Mouse (Mus musculus) heart, adult 2 months (tissue): Measurements from ENCODE around the gene Galnt11. TPM values are rescaled to one million over a fixed set of nuclear protein-coding genes. Genes with fewer than 3 reads are reported as not detected.
"Not testable (repeated sequence)": the region's sequence is repeated elsewhere in the genome, so short reads cannot be mapped to it uniquely, and the experiment has no call there.

Experiments
- DNase-seq, 2 experiments: peaks; one replicate each; pipeline ENCODE4 v3.0.0; 2021
- H3K27ac ChIP-seq: fragments of 200-600 bp; 2 replicates; pipeline ENCODE4 v1.8.1; 2022
- H3K27me3 ChIP-seq: fragments of 200-500 bp; 2 replicates; pipeline ENCODE4 v1.6.1; 2012; ENCODE audit warnings: mild to moderate bottlenecking, low read length, inconsistent platforms, mixed read lengths; ENCODE audit not compliant: control insufficient read depth, insufficient read depth
- H3K36me3 ChIP-seq: fragments of 200-500 bp; 2 replicates; pipeline ENCODE4 v1.6.1; 2012; ENCODE audit warnings: low read length, inconsistent platforms; ENCODE audit not compliant: control insufficient read depth, insufficient read depth
- H3K4me1 ChIP-seq: fragments of 200-500 bp; 2 replicates; pipeline ENCODE4 v1.6.1; 2011; ENCODE audit warnings: low read length; ENCODE audit not compliant: control insufficient read depth, insufficient read depth
- H3K4me3 ChIP-seq: fragments of 200-600 bp; 2 replicates; pipeline ENCODE4 v1.8.1; 2022
- H3K79me2 ChIP-seq: fragments of 200-500 bp; replicated peaks from 2 replicates; pipeline ENCODE4 v1.6.1; 2012; ENCODE audit warnings: mild to moderate bottlenecking, inconsistent platforms, low read length, moderate library complexity, mixed read lengths; ENCODE audit not compliant: control insufficient read depth, insufficient read depth
- H3K9ac ChIP-seq: fragments of 200-500 bp; 2 replicates; pipeline ENCODE4 v1.6.1; 2012; ENCODE audit warnings: low read depth, mild to moderate bottlenecking, control low read depth, inconsistent platforms, low read length, mixed read lengths
- CTCF ChIP-seq: fragments of 200-600 bp; IDR thresholded peaks from 2 replicates; pipeline ENCODE4 v1.8.1; 2022; ENCODE audit warnings: antibody characterized with exemption, mild to moderate bottlenecking, moderate library complexity
- EP300 ChIP-seq: fragments of 200-500 bp; IDR thresholded peaks from 2 replicates; pipeline ENCODE4 v1.6.1; 2011; ENCODE audit warnings: low read depth, low read length, control low read depth; ENCODE audit not compliant: insufficient read depth
- POLR2A ChIP-seq: fragments of 200-500 bp; IDR thresholded peaks from 2 replicates; pipeline ENCODE4 v1.6.1; 2011; ENCODE audit warnings: mild to moderate bottlenecking, low read depth, low read length, control low read depth; ENCODE audit not compliant: insufficient read depth
- WGBS: fragments of 180-500 bp; shearing (Covaris S2); methylation state at CpG from one replicate; pipeline ENCODE4 v1.1.7; 2018; 5-methylcytosine and 5-hydroxymethylcytosine counted together
- intact Hi-C: fragments of 180-260 bp; cut with DNase I; formaldehyde crosslinking; loops from one replicate; pipeline ENCODE4 v1.15.1; 2025
- polyA plus RNA-seq: library from polyadenylated mRNA; depleted of rRNA; stranded (reverse); fragments of >200 nt; gene quantifications from 2 replicates; pipeline ENCODE4 v1.2.3, GENCODE M21; 2012
- total RNA-seq, 2 experiments: library from RNA; stranded (reverse); gene quantifications; 2 replicates each; pipeline ENCODE4 v1.2.3; 2021

Gene Galnt11
- total and polyA plus RNA-seq, 3 experiments: 14.2 to 21.1 (median 19.9) TPM

GRCm38 (mm10) chr5:25215006-25215405 lies 6.7 kb upstream of the Galnt11 start:
- H3K27ac ChIP-seq: no peak overlapping the region
- TF ChIP-seq CTCF (no peak), POLR2A (no peak), EP300 (no peak)
- H3K36me3 ChIP-seq: no peaks in the 10 kb centered on the region
- H3K4me3 ChIP-seq: no peak overlapping the region
- intact Hi-C loops: no loop called here
- WGBS: 50% methylated on average over 6 of the region's 6 CpGs
- no peaks in the 10 kb centered on the region for H3K27me3 ChIP-seq
- no peaks in the 10 kb centered on the region for H3K79me2 ChIP-seq
- DNase-seq: no peak
- H3K9ac ChIP-seq: no peak overlapping the region
- no peaks in the 10 kb centered on the region for H3K4me1 ChIP-seq

DNA sequence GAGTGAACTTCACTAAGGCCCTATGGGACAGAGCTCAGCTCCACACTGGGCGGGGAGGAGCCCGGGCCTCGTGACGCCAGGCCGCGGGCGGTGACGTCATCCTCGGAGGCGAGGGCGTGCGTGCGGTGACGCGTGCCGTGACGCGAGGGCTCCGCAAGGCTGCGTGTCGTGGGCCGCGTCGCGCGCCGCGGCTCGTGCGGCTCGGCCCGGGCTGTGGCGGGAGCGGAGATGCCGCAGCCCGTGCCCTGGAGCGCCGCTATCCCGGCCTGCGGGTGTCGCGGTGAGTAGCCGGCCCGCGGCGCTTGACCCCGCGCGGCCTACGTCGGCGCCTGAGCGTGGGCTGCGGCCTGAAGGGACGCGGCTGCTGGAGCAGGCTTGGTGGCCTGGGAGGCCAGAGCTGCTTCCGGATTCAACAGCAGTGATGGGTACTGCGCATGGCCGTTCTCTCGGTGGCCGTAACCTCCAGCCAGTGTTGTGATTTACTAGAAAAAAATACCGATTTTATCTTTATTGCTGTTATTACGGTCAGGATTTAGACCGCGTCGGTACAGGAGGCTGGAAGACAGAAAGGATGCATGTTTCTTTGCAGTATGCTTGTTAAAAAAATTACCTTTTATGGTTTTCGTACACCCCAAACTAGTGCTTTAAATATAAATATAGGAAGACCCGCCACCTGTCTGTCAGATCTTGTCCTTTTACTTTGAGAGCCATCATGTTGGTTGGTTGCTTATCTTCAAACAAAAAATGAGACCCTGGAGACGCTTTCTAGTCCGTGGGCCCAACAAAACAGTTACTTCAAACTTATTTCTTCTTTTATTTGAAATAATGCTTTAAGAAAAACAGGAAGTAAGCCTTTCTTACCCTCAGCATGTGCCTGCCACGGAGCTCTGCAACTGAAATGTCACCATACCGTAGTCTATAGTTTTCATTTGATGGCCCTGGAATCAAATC lies 1.3 kb downstream of the Galnt11 start, which contains the start of gene E130116L18Rik:
E130116L18Rik (minus strand) TSS at position 402 of the 951 bp plus-strand sequence.
- no peaks in the 10 kb centered on the region for H3K27me3 ChIP-seq

DNA sequence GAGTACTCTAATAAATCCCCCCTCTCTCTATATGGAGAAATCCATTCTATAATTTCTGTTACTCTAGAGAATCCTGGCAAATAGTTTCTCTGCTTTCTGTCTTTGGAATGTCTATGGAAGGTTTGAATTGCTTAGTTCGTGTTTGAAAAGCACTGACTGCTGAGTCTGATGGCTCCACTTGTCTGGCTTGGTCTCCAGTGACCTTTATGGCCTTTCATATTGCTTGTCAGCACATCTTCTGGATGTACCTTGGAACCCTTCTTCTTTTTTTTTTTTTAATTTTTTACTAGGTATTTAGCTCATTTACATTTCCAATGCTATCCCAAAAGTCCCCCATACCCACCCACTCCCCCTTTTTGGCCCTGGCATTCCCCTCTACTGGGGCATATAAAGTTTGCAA lies 2.7 kb downstream of the Galnt11 start:
- intact Hi-C loops, DNase-seq, H3K27me3 ChIP-seq, H3K9ac ChIP-seq, H3K36me3 ChIP-seq, H3K27ac ChIP-seq, H3K4me3 ChIP-seq, H3K4me1 ChIP-seq, H3K79me2 ChIP-seq: not testable (repeated sequence)
- WGBS: 95% methylated on average over 1 of the region's 1 CpGs

More for the DNA sequence above, 1.3 kb downstream of the Galnt11 start, which contains the start of gene E130116L18Rik:
- H3K9ac ChIP-seq: peak within 1 kb of the TSS; percentile 87
- WGBS: 2% methylated on average over 72 of the region's 72 CpGs
- peaks cover 3% of the 10 kb centered on the region for H3K79me2 ChIP-seq
- intact Hi-C loops: no loop called here
- DNase-seq: peak; percentile 91 to 94
- H3K36me3 ChIP-seq: peaks cover 5% of the 10 kb centered on the region
- H3K4me3 ChIP-seq: peak within 1 kb of the TSS; percentile 51
- H3K4me1 ChIP-seq: no peaks in the 10 kb centered on the region
- TF ChIP-seq CTCF: no peak
- TF ChIP-seq POLR2A: no peak
- TF ChIP-seq EP300: no peak
- peak within 1 kb of the TSS; percentile 72 for H3K27ac ChIP-seq

- H3K27me3 ChIP-seq: no peaks in the 10 kb centered on the region
- TF ChIP-seq CTCF (no peak), POLR2A (no peak), EP300 (no peak)
- WGBS: 87% methylated on average over 6 of the region's 6 CpGs
- intact Hi-C loops: no loop called here
- DNase-seq: no peak
- no peaks in the 10 kb centered on the region for H3K4me1 ChIP-seq
- no peaks in the 10 kb centered on the region for H3K79me2 ChIP-seq
- H3K27ac ChIP-seq: no peak overlapping the region
- H3K4me3 ChIP-seq: no peak overlapping the region
- no peaks in the 10 kb centered on the region for H3K36me3 ChIP-seq
- no peak overlapping the region for H3K9ac ChIP-seq
Observed at GRCm38 (mm10) chr5:25243101-25243500, 21.4 kb downstream of the Galnt11 start.

DNA sequence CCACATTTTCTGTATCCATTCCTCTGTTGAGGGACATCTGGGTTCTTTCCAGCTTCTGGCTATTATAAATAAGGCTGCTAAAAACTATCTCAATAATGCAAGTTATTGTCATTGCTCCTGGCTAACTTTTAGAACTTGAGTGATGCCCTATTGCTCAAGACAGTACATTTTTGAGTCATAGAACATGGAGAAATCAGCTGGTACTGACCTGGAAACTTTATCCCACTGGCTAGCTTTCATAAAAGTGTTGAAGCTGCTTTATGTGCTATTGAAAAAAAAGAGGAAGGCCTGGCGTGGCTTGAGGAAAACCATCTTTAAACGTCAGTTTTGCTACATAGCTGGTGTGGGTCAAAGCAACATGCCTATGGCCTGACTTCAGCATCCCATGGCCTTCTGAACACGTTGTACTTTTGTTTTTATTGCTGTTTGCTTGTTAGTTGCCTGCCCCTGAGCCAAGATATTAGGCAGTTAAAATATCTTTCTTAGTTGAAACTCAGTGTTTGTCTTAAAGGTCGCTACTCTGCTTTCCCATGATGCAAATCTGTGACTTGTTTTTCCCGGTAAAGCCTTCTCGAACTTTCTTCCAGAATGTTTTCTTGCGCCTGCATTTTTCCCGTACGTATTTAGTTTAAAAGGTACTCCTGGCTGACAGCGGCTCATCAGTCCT lies 24.2 kb downstream of the Galnt11 start:
- DNase-seq: no peak
- 89% methylated on average over 10 of the region's 10 CpGs for WGBS
- intact Hi-C loops: no loop called here
- Histone ChIP-seq H3K9ac (no peak overlapping the region), H3K4me1 (no peaks in the 10 kb centered on the region), H3K27ac (no peak overlapping the region), H3K36me3 (no peaks in the 10 kb centered on the region), H3K79me2 (no peaks in the 10 kb centered on the region), H3K4me3 (no peak overlapping the region), H3K27me3 (no peaks in the 10 kb centered on the region)
- TF ChIP-seq POLR2A (no peak), EP300 (no peak), CTCF (no peak)

DNA sequence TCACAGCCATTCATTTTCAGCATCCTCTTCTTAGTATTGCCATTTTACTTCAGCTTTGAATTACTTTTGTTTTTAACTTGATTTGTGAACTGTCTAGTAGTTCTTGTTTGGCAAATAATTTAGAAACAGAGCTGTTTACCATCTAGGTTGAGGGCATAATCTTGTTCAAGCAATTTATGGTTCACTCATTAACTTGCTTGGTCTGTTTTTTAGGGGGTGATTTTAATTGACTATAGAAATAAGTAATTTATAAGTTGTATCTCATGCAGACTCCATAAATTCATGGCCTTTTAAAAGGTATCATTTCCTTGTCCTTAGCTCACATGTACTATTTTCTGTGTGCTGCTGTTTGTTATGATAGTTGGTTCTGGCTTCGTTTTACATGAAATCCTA lies 24.8 kb downstream of the Galnt11 start:
- Histone ChIP-seq H3K27me3 (no peaks in the 10 kb centered on the region), H3K79me2 (no peaks in the 10 kb centered on the region), H3K4me3 (no peak overlapping the region), H3K27ac (no peak overlapping the region), H3K4me1 (no peaks in the 10 kb centered on the region), H3K36me3 (no peaks in the 10 kb centered on the region), H3K9ac (no peak overlapping the region)
- WGBS: 82% methylated on average over 1 of the region's 1 CpGs
- TF ChIP-seq POLR2A: no peak
- TF ChIP-seq EP300: no peak
- TF ChIP-seq CTCF: no peak
- intact Hi-C loops: no loop called here
- DNase-seq: no peak
